Comparison of ENCODE assay signal across 8 mouse cellular contexts in the genomic region with DNA sequence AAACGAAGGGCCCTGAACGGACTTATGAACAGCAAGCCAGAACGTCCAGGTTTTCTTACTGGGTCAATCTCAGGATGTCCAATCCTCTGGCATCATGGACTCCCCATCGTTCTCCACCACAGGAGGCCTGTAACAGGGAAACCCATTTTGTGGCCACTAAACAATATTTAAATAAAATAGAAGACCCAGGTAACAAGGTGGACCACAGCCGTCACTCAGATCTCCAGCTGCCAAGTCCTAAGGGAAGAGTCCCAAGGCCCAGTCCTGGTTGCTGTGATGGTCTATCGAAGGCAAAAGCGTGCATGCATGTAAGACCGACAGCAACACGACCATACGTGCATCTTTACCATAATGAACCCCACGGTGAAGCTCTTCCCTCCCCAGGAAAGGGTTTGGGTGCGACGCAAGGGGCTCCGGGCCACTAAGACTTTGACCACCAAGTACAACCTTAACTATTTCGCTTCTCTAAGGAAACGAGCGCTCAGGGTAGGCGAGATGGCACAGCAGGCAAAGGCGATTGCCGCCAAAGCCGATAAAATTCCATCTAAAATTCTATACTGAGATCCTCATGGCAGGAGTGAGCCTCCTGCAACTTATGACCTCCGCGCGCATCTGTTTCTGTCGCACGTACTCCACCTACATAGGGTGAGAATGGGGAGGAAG. TPM values are rescaled to one million over a fixed set of nuclear protein-coding genes. Genes with fewer than 3 reads are reported as not detected.
DNase-seq lines count a peak whose midpoint lies in the region; ATAC-seq and TF ChIP-seq lines count a peak whose summit lies in the region.

Gene Cog1 (plus strand): TSS at position 480 of the 663 bp plus-strand sequence.

- no peak for ATAC-seq in heart, embryonic 15.5 days (replicated peaks; ENCODE audit: insufficient number of reproducible peaks, insufficient read depth, low FRiP score, low read depth)

- peak within 1 kb of the TSS; percentile 95 for H3K9ac ChIP-seq in CH12.LX (ENCODE audit: insufficient read depth, low read depth)
- H3K9ac ChIP-seq in heart, embryonic 15.5 days: peak within 1 kb of the TSS; percentile 92

- dilution Hi-C loops in CH12.LX (cut with MboI; ENCODE audit: extremely low pct_ligation_motif_present, extremely low pct_unique_long_range_greater_than_20kb, low sequenced_read_pairs): no loop called here

- peaks cover 9 to 28% of the 10 kb centered on the region in 2 experiments; a peak in 3 of 4 replicates for H3K4me1 ChIP-seq in CH12.LX (ENCODE audit: control insufficient read depth in 1 of 2, insufficient read depth in 2 of 2)
- H3K4me1 ChIP-seq in embryonic fibroblast, embryonic 13.5 days (ENCODE audit: control insufficient read depth, insufficient read depth, low read length): peaks cover 2% of the 10 kb centered on the region
- peaks cover 15% of the 10 kb centered on the region for H3K4me1 ChIP-seq in heart, embryonic 15.5 days (replicated peaks)

- peaks cover 24 to 27% of the 10 kb centered on the region in 2 experiments for H3K36me3 ChIP-seq in CH12.LX (replicated peaks in 1 of 2; ENCODE audit: control insufficient read depth in 1 of 2, insufficient read depth in 1 of 2, low read length in 1 of 2)
- peaks cover 17% of the 10 kb centered on the region for H3K36me3 ChIP-seq in heart, embryonic 15.5 days
- peaks cover 4% of the 10 kb centered on the region for H3K36me3 ChIP-seq in myocyte (ENCODE audit: control insufficient read depth, insufficient read depth)

- no peak for TF ChIP-seq RAD21 in CH12.LX (IDR thresholded peaks at IDR 0.05; ENCODE audit: low read depth, low read length)

- H3K79me2 ChIP-seq in CH12.LX (replicated peaks; ENCODE audit: control insufficient read depth, extremely low read depth, insufficient read depth, poor library complexity, severe bottlenecking): no peaks in the 10 kb centered on the region
- H3K79me2 ChIP-seq in myocyte (ENCODE audit: control insufficient read depth, insufficient read depth): peaks cover 6% of the 10 kb centered on the region

- H3K27me3 ChIP-seq in CH12.LX (replicated peaks) (peaks cover 2% of the 10 kb centered on the region), myocyte (ENCODE audit: control insufficient read depth, insufficient read depth, insufficient read length) (no peaks in the 10 kb centered on the region)
- H3K27me3 ChIP-seq in heart, embryonic 15.5 days: no peaks in the 10 kb centered on the region

- H3K4me3 ChIP-seq in CH12.LX (replicated peaks in 1 of 3; ENCODE audit: low read depth in 2 of 3, low read length in 2 of 3, poor library complexity in 1 of 3) (peak within 1 kb of the TSS; percentile 76 to 97 (median 95)), myocyte (peak within 1 kb of the TSS; percentile 71)
- peak within 1 kb of the TSS; percentile 87 for H3K4me3 ChIP-seq in embryonic fibroblast, embryonic 13.5 days (ENCODE audit: insufficient read depth, low read length)
- H3K4me3 ChIP-seq in heart, embryonic 15.5 days: peak within 1 kb of the TSS; percentile 87

- WGBS in heart, embryonic 15.5 days: 37% methylated on average over 26 of the region's 26 CpGs

- peak within 1 kb of the TSS; percentile 73 for H3K27ac ChIP-seq in CH12.LX (ENCODE audit: insufficient read depth, low read depth)
- peak within 1 kb of the TSS; percentile 88 for H3K27ac ChIP-seq in embryonic fibroblast, embryonic 13.5 days (ENCODE audit: insufficient read depth, low read length)
- H3K27ac ChIP-seq in heart, embryonic 15.5 days: peak within 1 kb of the TSS; percentile 80

- TF ChIP-seq POLR2A in CH12.LX (IDR thresholded peaks at IDR 0.05; ENCODE audit: low read depth, low read length) (no peak), myocyte (IDR thresholded peaks at IDR 0.05; ENCODE audit: insufficient read length, low read depth) (no peak)
- TF ChIP-seq POLR2A in embryonic fibroblast, embryonic 13.5 days (IDR thresholded peaks at IDR 0.05; ENCODE audit: low read depth, low read length): no peak

- intact Hi-C loops in left cerebral cortex, postnatal 25 days (cut with DNase I): loop anchor here (1.0 to 2.0 kb wide), 2 partner anchors 34 to 162 kb away; no protein-coding TSS in a partner anchor

- H3ac ChIP-seq in myocyte (ENCODE audit: control insufficient read depth, insufficient read length): peak within 1 kb of the TSS; percentile 76

- peak; percentile 22 for DNase-seq in embryo, embryonic 10.5 days (ENCODE audit: low spot score)
- DNase-seq in embryo, embryonic 9.5 days (ENCODE audit: extremely low spot score): no peak
- DNase-seq in CH12.LX (ENCODE audit: extremely low read depth): no peak
- no peak for DNase-seq in left cerebral cortex, postnatal 25 days (ENCODE audit: low spot score in 2 of 2)
- no peak for DNase-seq in cerebellum, adult 8-10 months

- H3K4me2 ChIP-seq in CH12.LX (ENCODE audit: insufficient read depth, low read depth, poor library complexity, severe bottlenecking) (peak within 1 kb of the TSS; percentile 94), myocyte (ENCODE audit: low read depth) (peak within 1 kb of the TSS; percentile 86)
- H3K4me2 ChIP-seq in heart, embryonic 15.5 days: peak within 1 kb of the TSS; percentile 71

- TF ChIP-seq EP300 in CH12.LX (IDR thresholded peaks at IDR 0.05; ENCODE audit: low read length): no peak

- peaks cover 4% of the 10 kb centered on the region for H3K9me3 ChIP-seq in CH12.LX (replicated peaks; ENCODE audit: low read length)
- H3K9me3 ChIP-seq in heart, embryonic 15.5 days (replicated peaks): no peaks in the 10 kb centered on the region

- TF ChIP-seq CTCF in CH12.LX (conservative IDR thresholded peaks at IDR 0.05 in 1 of 2, IDR thresholded peaks at IDR 0.05 in 1 of 2; ENCODE audit: low read depth in 2 of 2, low read length in 2 of 2): no peak
- TF ChIP-seq CTCF in embryonic fibroblast, embryonic 13.5 days (IDR thresholded peaks at IDR 0.05; ENCODE audit: borderline replicate concordance, insufficient read depth, low read length): no peak

- in situ Hi-C loops in CH12.LX (cut with MboI; ENCODE audit: low pct_ligation_motif_present, low pct_unique_long_range_greater_than_20kb, low sequenced_read_pairs): no loop called here

TF ChIP-seq in CH12.LX, 34 proteins besides CTCF, POLR2A, EP300 and RAD21:
- no peak for TF ChIP-seq ZC3H11A (IDR thresholded peaks at IDR 0.05; ENCODE audit: low read depth, low read length)
- TF ChIP-seq SIN3A (IDR thresholded peaks at IDR 0.05; ENCODE audit: low read length): 0 out of 2 replicates have a peak, but pooled peaks have one; percentile 23
- TF ChIP-seq RCOR1 (conservative IDR thresholded peaks at IDR 0.05; ENCODE audit: low read depth, low read length): no peak
- TF ChIP-seq USF2 (conservative IDR thresholded peaks at IDR 0.05; ENCODE audit: low read depth, low read length): no peak
- no peak for TF ChIP-seq ZNF384 (IDR thresholded peaks at IDR 0.05; ENCODE audit: low read depth, low read length)
- no peak for TF ChIP-seq USF1 (IDR thresholded peaks at IDR 0.05; ENCODE audit: low read depth, low read length)
- TF ChIP-seq ELF1 (IDR thresholded peaks at IDR 0.05; ENCODE audit: low read depth, low read length): no peak
- no peak for TF ChIP-seq POLR2AphosphoS2 (IDR thresholded peaks at IDR 0.05; ENCODE audit: low read depth, low read length)
- TF ChIP-seq MAZ (IDR thresholded peaks at IDR 0.05; ENCODE audit: low read depth, low read length): no peak
- TF ChIP-seq MYC (IDR thresholded peaks at IDR 0.05; ENCODE audit: low read depth, low read length): 0 out of 2 replicates have a peak, but pooled peaks have one; percentile 2
- no peak for TF ChIP-seq TCF12 (IDR thresholded peaks at IDR 0.05; ENCODE audit: low read depth, low read length)

TF ChIP-seq in myocyte, 11 proteins besides CTCF, POLR2A, EP300 and RAD21:
- TF ChIP-seq TCF3 (IDR thresholded peaks at IDR 0.05; ENCODE audit: insufficient read length, low read depth) (no peak), MYOD1 (IDR thresholded peaks at IDR 0.05; ENCODE audit: control insufficient read depth in 1 of 3, insufficient read length in 2 of 3, low read depth in 2 of 3) (no peak), MAX (IDR thresholded peaks at IDR 0.05; ENCODE audit: low read depth) (no peak), TCF12 (IDR thresholded peaks at IDR 0.05; ENCODE audit: insufficient read depth, poor library complexity, severe bottlenecking) (no peak), REST (IDR thresholded peaks at IDR 0.05; ENCODE audit: insufficient read depth, insufficient read length) (no peak), POLR2AphosphoS2 (IDR thresholded peaks at IDR 0.05; ENCODE audit: insufficient read length, low read depth) (no peak), SRF (IDR thresholded peaks at IDR 0.05; ENCODE audit: control insufficient read depth, insufficient read length, low read depth) (no peak), USF1 (IDR thresholded peaks at IDR 0.05; ENCODE audit: low read depth) (no peak), CEBPB (IDR thresholded peaks at IDR 0.05; ENCODE audit: insufficient read depth, poor library complexity, severe bottlenecking) (no peak), E2F4 (IDR thresholded peaks at IDR 0.05; ENCODE audit: insufficient read depth) (no peak), MYOG (IDR thresholded peaks at IDR 0.05; ENCODE audit: control insufficient read depth in 1 of 3, insufficient read depth in 1 of 3, insufficient read length in 2 of 3, low read depth in 2 of 3) (no peak)

RNA-seq across cellular contexts. Expression of gene Cog1, which starts in this region (rescaled TPM):
- 28.2 and 28.6 TPM in 2 replicates for total RNA-seq in CH12.LX (2012; rRNA removed)
- 15.4 and 15.8 TPM in 2 replicates for total RNA-seq in CH12.LX (2014; rRNA removed)
- 31.5 and 38.6 TPM in 2 replicates for polyA plus RNA-seq in CH12.LX (2012; ENCODE audit: insufficient read length, low read depth)
- 38.1 and 41.1 TPM in 2 replicates for polyA plus RNA-seq in embryonic fibroblast, embryonic 13.5 days (2011; ENCODE audit: insufficient read length, low read depth, missing spikeins)
- 15.5 and 19.2 TPM in 2 replicates for polyA plus RNA-seq in heart, embryonic 15.5 days (2015; fragmentation: Nextera tagmentation; extraction: Ambion mirVana)
- 10 to 100 TPM; 43.7 to 44.0 TPM for total RNA-seq in left cerebral cortex, postnatal 25 days (2021)
- polyA plus RNA-seq in myocyte (2012; fragmentation: generic; extraction: Trizol): 25.6 TPM
